9 mouse cellular contexts compared by ENCODE assay signal in the genomic region with DNA sequence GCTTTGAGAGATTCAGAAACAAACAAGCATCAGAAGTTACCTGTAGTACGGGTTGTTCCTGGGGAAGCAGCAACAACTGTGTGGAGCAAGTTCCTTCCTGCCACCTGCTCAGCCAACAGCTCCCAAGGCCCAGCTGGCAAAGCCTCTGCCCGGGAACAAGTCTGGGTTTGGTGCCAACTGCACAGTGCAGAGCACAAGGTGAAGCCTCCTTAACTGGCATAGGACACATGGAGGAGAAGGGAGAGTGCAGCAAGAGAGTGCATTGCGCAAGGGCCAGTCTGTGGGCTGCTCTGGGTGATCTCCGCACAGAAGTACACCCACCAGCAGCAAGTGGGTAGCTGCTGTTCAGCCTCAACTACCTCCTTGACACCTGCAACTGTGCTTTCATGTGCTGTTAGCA.
DNase-seq lines count a peak whose midpoint lies in the region; ATAC-seq and TF ChIP-seq lines count a peak whose summit lies in the region.
"Had no signal": no experiment of that assay in that cellular context is flagged by ENCODE, and none has a peak within 500 bp of the region (broad histone marks: within the 10 kb centered on the region; RNA-seq: fewer than 3 reads in every experiment).

No protein-coding gene starts in this region.

- peaks cover 1% of the 10 kb centered on the region; the same call in 1 of the 2 replicates for H3K4me1 ChIP-seq in heart, adult 2 months (ENCODE audit: control insufficient read depth, insufficient read depth, low read length)
- peaks cover 20% of the 10 kb centered on the region for H3K4me1 ChIP-seq in heart, embryonic 10.5 days
- peaks cover 8% of the 10 kb centered on the region for H3K4me1 ChIP-seq in forebrain, embryonic 12.5 days

- H3K27ac ChIP-seq in heart, adult 2 months: no peak overlapping the region
- no peak overlapping the region for H3K27ac ChIP-seq in heart, embryonic 10.5 days
- H3K27ac ChIP-seq in forebrain, embryonic 12.5 days: no peak overlapping the region
- H3K27ac ChIP-seq: midbrain, embryonic 12.5 days had no signal

- no peaks in the 10 kb centered on the region for H3K36me3 ChIP-seq in heart, adult 2 months (ENCODE audit: control insufficient read depth, insufficient read depth, low read length)
- no peaks in the 10 kb centered on the region for H3K36me3 ChIP-seq in heart, embryonic 10.5 days
- no peaks in the 10 kb centered on the region for H3K36me3 ChIP-seq in forebrain, embryonic 12.5 days (replicated peaks)
- H3K36me3 ChIP-seq: midbrain, embryonic 12.5 days had no signal

- DNase-seq in heart, adult 2 months: peak; percentile 49 to 76
- DNase-seq in heart, embryonic 10.5 days (ENCODE audit: low spot score): no peak
- peak; percentile 31 for DNase-seq in adrenal gland, adult 8-10 months
- peak; percentile 39 to 57 for DNase-seq in cerebellum, postnatal 14 days
- DNase-seq in kidney, postnatal 36 days: peak; percentile 65 to 69
- DNase-seq in layer of hippocampus, adult 9-10 months (ENCODE audit: low spot score): no peak
- no peak for DNase-seq in frontal cortex, postnatal 36 days (ENCODE audit: low spot score in 2 of 2)

- no peak for ATAC-seq in forebrain, embryonic 12.5 days (ENCODE audit: low FRiP score)

- H3K4me3 ChIP-seq in heart, adult 2 months: no peak overlapping the region
- no peak overlapping the region for H3K4me3 ChIP-seq in heart, embryonic 10.5 days
- no peak overlapping the region for H3K4me3 ChIP-seq in forebrain, embryonic 12.5 days (replicated peaks)
- H3K4me3 ChIP-seq: midbrain, embryonic 12.5 days had no signal

- no peak for TF ChIP-seq CTCF in heart, adult 2 months (IDR thresholded peaks at IDR 0.05)

- no peaks in the 10 kb centered on the region for H3K27me3 ChIP-seq in heart, adult 2 months (ENCODE audit: control insufficient read depth, insufficient read depth, low read length)
- H3K27me3 ChIP-seq in heart, embryonic 10.5 days (ENCODE audit: insufficient read depth, poor library complexity, severe bottlenecking): peaks cover 6% of the 10 kb centered on the region
- peaks cover 30% of the 10 kb centered on the region for H3K27me3 ChIP-seq in forebrain, embryonic 12.5 days

- TF ChIP-seq EP300 in heart, adult 2 months (IDR thresholded peaks at IDR 0.05; ENCODE audit: insufficient read depth, low read depth, low read length): no peak

- 46% methylated on average over 4 of the region's 4 CpGs for WGBS in heart, adult 2 months
- 81% methylated on average over 4 of the region's 4 CpGs for WGBS in heart, embryonic 10.5 days
- 87% methylated on average over 4 of the region's 4 CpGs for WGBS in forebrain, embryonic 12.5 days

- no peak for TF ChIP-seq POLR2A in heart, adult 2 months (IDR thresholded peaks at IDR 0.05; ENCODE audit: insufficient read depth, low read depth, low read length)

- H3K4me2 ChIP-seq in forebrain, embryonic 12.5 days: no peak overlapping the region
- H3K4me2 ChIP-seq: midbrain, embryonic 12.5 days had no signal

- no peak overlapping the region for H3K9ac ChIP-seq in heart, adult 2 months (ENCODE audit: low read depth, low read length)
- no peak overlapping the region for H3K9ac ChIP-seq in forebrain, embryonic 12.5 days
- H3K9ac ChIP-seq: midbrain, embryonic 12.5 days had no signal

- H3K9me3 ChIP-seq in heart, embryonic 10.5 days: no peaks in the 10 kb centered on the region
- H3K9me3 ChIP-seq in forebrain, embryonic 12.5 days: no peaks in the 10 kb centered on the region
- H3K9me3 ChIP-seq: midbrain, embryonic 12.5 days had no signal

- intact Hi-C loops in heart, adult 2 months (cut with DNase I): no loop called here

- no peaks in the 10 kb centered on the region for H3K79me2 ChIP-seq in heart, adult 2 months (replicated peaks; ENCODE audit: control insufficient read depth, insufficient read depth, low read length)

Comparison
In these comparisons a context has a peak if more than half of its experiments do, and no peak if none do; other contexts are left out.
1. DNase-seq: peak in heart, adult 2 months (2 of 2), adrenal gland, adult 8-10 months (single experiment), cerebellum, postnatal 14 days (2 of 2) and kidney, postnatal 36 days (2 of 2); none in heart, embryonic 10.5 days (single experiment), layer of hippocampus, adult 9-10 months (single experiment) and frontal cortex, postnatal 36 days (0 of 2).